Mouse (Mus musculus) neutrophil, adult 5-6 weeks (primary cell): ENCODE results near the gene Tmc7. TPM values are rescaled to one million over a fixed set of nuclear protein-coding genes. Genes with fewer than 3 reads are reported as not detected.

ENCODE experiments used
- total RNA-seq: library from RNA; stranded (forward); fragments of 200-1000 nt; gene quantifications from 2 replicates; pipeline ENCODE4 v1.2.3, GENCODE M21; 2017

The Tmc7 gene
- total RNA-seq, 1 experiment from 2014 or later = 1.5 TPM

Other genes starting within 250 kb of the Tmc7 start
- gene Syt17, start 136.5 kb downstream of the Tmc7 start, total RNA-seq = not detected in 2 replicates
- gene Itpripl2, start 92.8 kb downstream of the Tmc7 start, total RNA-seq = 24.2 and 25.4 TPM in 2 replicates
- gene Coq7, start 51.4 kb downstream of the Tmc7 start, total RNA-seq = 6.2 and 7.5 TPM in 2 replicates
- not detected in 2 replicates for gene Tmc5, start 12.6 kb upstream of the Tmc7 start, total RNA-seq
- 22.5 and 26.0 TPM in 2 replicates for gene Gde1, start 121.0 kb upstream of the Tmc7 start, total RNA-seq
- 14.1 and 15.5 TPM in 2 replicates for gene Ccp110, start 127.8 kb upstream of the Tmc7 start, total RNA-seq
- gene Vps35l, start 155.5 kb upstream of the Tmc7 start, total RNA-seq = 48.1 and 55.7 TPM in 2 replicates